26 mouse cellular contexts compared by ENCODE assay signal in genomic region chr1:33214394-33214793, GRCm38 (mm10).
DNase-seq lines count a peak whose midpoint lies in the region; ATAC-seq and TF ChIP-seq lines count a peak whose summit lies in the region.
"Had no signal": no experiment of that assay in that cellular context is flagged by ENCODE, and none has a peak within 500 bp of the region (broad histone marks: within the 10 kb centered on the region; RNA-seq: fewer than 3 reads in every experiment).

No protein-coding gene starts in this region.

- intact Hi-C loops in heart, postnatal 14 days (cut with DNase I), result no loop called here

- H3K4me1 ChIP-seq in forebrain, embryonic 13.5 days, result peaks cover 12% of the 10 kb centered on the region; the same call in 1 of the 2 replicates
- H3K4me1 ChIP-seq in forebrain, embryonic 11.5 days (replicated peaks; ENCODE audit: control insufficient read depth, insufficient read depth, low read length), result no peaks in the 10 kb centered on the region
- no peaks in the 10 kb centered on the region for H3K4me1 ChIP-seq in hindbrain, postnatal 0 days (ENCODE audit: insufficient read depth, low read length)
- no peaks in the 10 kb centered on the region for H3K4me1 ChIP-seq in hindbrain, embryonic 10.5 days (replicated peaks)
- peaks cover 13% of the 10 kb centered on the region for H3K4me1 ChIP-seq in forebrain, embryonic 15.5 days
- peaks cover 7% of the 10 kb centered on the region; the same call in 1 of the 2 replicates for H3K4me1 ChIP-seq in midbrain, embryonic 14.5 days (ENCODE audit: control insufficient read depth, insufficient read depth, low read length)
- H3K4me1 ChIP-seq: limb, embryonic 12.5 days; lung, embryonic 15.5 days; megakaryocyte, embryonic 14.5 days had no signal

- H3K36me3 ChIP-seq in forebrain, embryonic 13.5 days (ENCODE audit: poor library complexity, severe bottlenecking), result no peaks in the 10 kb centered on the region
- no peaks in the 10 kb centered on the region for H3K36me3 ChIP-seq in forebrain, embryonic 11.5 days (ENCODE audit: control insufficient read depth, insufficient read depth, low read length)
- H3K36me3 ChIP-seq in hindbrain, postnatal 0 days (ENCODE audit: insufficient read depth, low read length), result no peaks in the 10 kb centered on the region
- no peaks in the 10 kb centered on the region for H3K36me3 ChIP-seq in hindbrain, embryonic 10.5 days
- no peaks in the 10 kb centered on the region for H3K36me3 ChIP-seq in forebrain, embryonic 15.5 days
- no peaks in the 10 kb centered on the region for H3K36me3 ChIP-seq in midbrain, embryonic 14.5 days (ENCODE audit: control insufficient read depth, insufficient read depth, low read length)
- H3K36me3 ChIP-seq: G1E; limb, embryonic 12.5 days; lung, embryonic 15.5 days; neural tube, embryonic 15.5 days had no signal

- no peak overlapping the region for H3K9ac ChIP-seq in forebrain, embryonic 13.5 days
- H3K9ac ChIP-seq in forebrain, embryonic 11.5 days (ENCODE audit: low read length), result no peak overlapping the region
- no peak overlapping the region for H3K9ac ChIP-seq in hindbrain, postnatal 0 days (replicated peaks; ENCODE audit: low read length)
- H3K9ac ChIP-seq in forebrain, embryonic 15.5 days (replicated peaks), result no peak overlapping the region
- H3K9ac ChIP-seq in midbrain, embryonic 14.5 days (replicated peaks; ENCODE audit: low read length), result no peak overlapping the region
- H3K9ac ChIP-seq: limb, embryonic 12.5 days; liver, embryonic 14.5 days; lung, embryonic 15.5 days; neural tube, embryonic 15.5 days had no signal

- H3K4me2 ChIP-seq in forebrain, embryonic 13.5 days, result no peak overlapping the region
- no peak overlapping the region for H3K4me2 ChIP-seq in forebrain, embryonic 11.5 days (ENCODE audit: low read depth, low read length, severe bottlenecking)
- H3K4me2 ChIP-seq in hindbrain, postnatal 0 days (ENCODE audit: low read depth, low read length), result no peak overlapping the region
- H3K4me2 ChIP-seq in forebrain, embryonic 15.5 days (replicated peaks), result no peak overlapping the region
- no peak overlapping the region for H3K4me2 ChIP-seq in midbrain, embryonic 14.5 days (ENCODE audit: low read length)
- H3K4me2 ChIP-seq: heart, embryonic 11.5 days; limb, embryonic 12.5 days; lung, embryonic 15.5 days; neural tube, embryonic 15.5 days had no signal

- TF ChIP-seq CTCF in hindbrain, postnatal 0 days (IDR thresholded peaks at IDR 0.05; ENCODE audit: low read depth), result no peak

- H3K4me3 ChIP-seq in forebrain, embryonic 13.5 days, result no peak overlapping the region
- H3K4me3 ChIP-seq in forebrain, embryonic 11.5 days (ENCODE audit: low read depth, low read length), result no peak overlapping the region
- H3K4me3 ChIP-seq in hindbrain, postnatal 0 days (ENCODE audit: low read length), result no peak overlapping the region
- no peak overlapping the region for H3K4me3 ChIP-seq in hindbrain, embryonic 10.5 days
- no peak overlapping the region for H3K4me3 ChIP-seq in forebrain, embryonic 15.5 days
- no peak overlapping the region for H3K4me3 ChIP-seq in midbrain, embryonic 14.5 days (replicated peaks; ENCODE audit: low read depth, low read length)
- H3K4me3 ChIP-seq: gastrocnemius, adult 2 months; layer of hippocampus, adult 2 months; left cerebral cortex, adult 2 months; limb, embryonic 12.5 days; lung, embryonic 15.5 days; megakaryocyte, embryonic 14.5 days; neural tube, embryonic 15.5 days had no signal

- ATAC-seq in forebrain, embryonic 13.5 days, result no peak; the same call in 1 of the 2 replicates
- ATAC-seq in forebrain, embryonic 11.5 days (replicated peaks; ENCODE audit: low FRiP score), result no peak
- peak; percentile 25; the same call in 1 of the 2 replicates for ATAC-seq in hindbrain, postnatal 0 days
- peak; percentile 71 for ATAC-seq in forebrain, embryonic 15.5 days (replicated peaks)
- peak; percentile 21 for ATAC-seq in midbrain, embryonic 14.5 days (ENCODE audit: low FRiP score, low TSS enrichment)

- H3K27ac ChIP-seq in forebrain, embryonic 13.5 days, result peak overlapping the region; percentile 31; the same call in 1 of the 2 replicates
- H3K27ac ChIP-seq in forebrain, embryonic 11.5 days (ENCODE audit: low read depth, low read length), result no peak overlapping the region
- peak overlapping the region; percentile 59 for H3K27ac ChIP-seq in hindbrain, postnatal 0 days
- no peak overlapping the region for H3K27ac ChIP-seq in hindbrain, embryonic 10.5 days
- H3K27ac ChIP-seq in forebrain, embryonic 15.5 days (replicated peaks), result peak overlapping the region; percentile 47
- peak overlapping the region; percentile 53; the same call in 1 of the 2 replicates for H3K27ac ChIP-seq in midbrain, embryonic 14.5 days (replicated peaks; ENCODE audit: low read depth, low read length)
- H3K27ac ChIP-seq: gastrocnemius, adult 2 months; layer of hippocampus, adult 2 months; left cerebral cortex, adult 2 months; limb, embryonic 12.5 days; liver, embryonic 14.5 days; lung, embryonic 15.5 days had no signal

- WGBS in forebrain, embryonic 13.5 days, result 93% methylated on average over 1 of the region's 1 CpGs
- WGBS in forebrain, embryonic 11.5 days, result 86% methylated on average over 1 of the region's 1 CpGs
- WGBS in hindbrain, postnatal 0 days, result 85% methylated on average over 1 of the region's 1 CpGs
- WGBS in hindbrain, embryonic 10.5 days, result 91% methylated on average over 1 of the region's 1 CpGs
- 69% methylated on average over 1 of the region's 1 CpGs for WGBS in forebrain, embryonic 15.5 days
- 70% methylated on average over 1 of the region's 1 CpGs for WGBS in midbrain, embryonic 14.5 days

- H3K27me3 ChIP-seq in forebrain, embryonic 13.5 days, result no peaks in the 10 kb centered on the region
- no peaks in the 10 kb centered on the region for H3K27me3 ChIP-seq in forebrain, embryonic 11.5 days (ENCODE audit: control insufficient read depth, insufficient read depth, low read length)
- H3K27me3 ChIP-seq in hindbrain, postnatal 0 days (ENCODE audit: insufficient read depth, low read length), result no peaks in the 10 kb centered on the region
- no peaks in the 10 kb centered on the region for H3K27me3 ChIP-seq in hindbrain, embryonic 10.5 days (ENCODE audit: insufficient read depth, poor library complexity, severe bottlenecking)
- H3K27me3 ChIP-seq in forebrain, embryonic 15.5 days, result no peaks in the 10 kb centered on the region
- H3K27me3 ChIP-seq in midbrain, embryonic 14.5 days (ENCODE audit: control insufficient read depth, insufficient read depth, low read length), result no peaks in the 10 kb centered on the region
- H3K27me3 ChIP-seq: limb, embryonic 12.5 days; lung, embryonic 15.5 days; megakaryocyte, embryonic 14.5 days; neural tube, embryonic 15.5 days had no signal

- no peak for DNase-seq in forebrain, embryonic 11.5 days (ENCODE audit: low spot score)
- no peak for DNase-seq in hindbrain, postnatal 0 days (ENCODE audit: low spot score)
- no peak for DNase-seq in hindbrain, embryonic 10.5 days (ENCODE audit: low spot score)
- DNase-seq in midbrain, embryonic 14.5 days, result no peak
- DNase-seq in heart, postnatal 14 days, result no peak
- no peak for DNase-seq in lung, postnatal 4 days
- DNase-seq: adrenal gland, adult 8-10 months; gastrocnemius, adult 2 months; heart, adult 18-20 months; heart, postnatal 4 days; kidney, adult 2 months; kidney, postnatal 36 days; lung, postnatal 36 days; spleen, adult 18-20 months; thymus, postnatal 14 days had no signal

- no peaks in the 10 kb centered on the region for H3K9me3 ChIP-seq in forebrain, embryonic 13.5 days (replicated peaks)
- no peaks in the 10 kb centered on the region for H3K9me3 ChIP-seq in forebrain, embryonic 11.5 days (ENCODE audit: control insufficient read depth, low read length)
- no peaks in the 10 kb centered on the region for H3K9me3 ChIP-seq in hindbrain, postnatal 0 days (ENCODE audit: low read length)
- H3K9me3 ChIP-seq in hindbrain, embryonic 10.5 days, result no peaks in the 10 kb centered on the region
- H3K9me3 ChIP-seq in forebrain, embryonic 15.5 days, result no peaks in the 10 kb centered on the region
- H3K9me3 ChIP-seq in midbrain, embryonic 14.5 days (ENCODE audit: control insufficient read depth, low read length), result no peaks in the 10 kb centered on the region
- H3K9me3 ChIP-seq: G1E; limb, embryonic 12.5 days; lung, embryonic 15.5 days; neural tube, embryonic 15.5 days had no signal

Comparison
In these comparisons a context has a peak if more than half of its experiments do, and no peak if none do; other contexts are left out.
1. ATAC-seq: peak in hindbrain, postnatal 0 days (single experiment), forebrain, embryonic 15.5 days (single experiment) and midbrain, embryonic 14.5 days (single experiment); none in forebrain, embryonic 13.5 days (single experiment) and forebrain, embryonic 11.5 days (single experiment).
2. H3K27ac ChIP-seq: peak in forebrain, embryonic 13.5 days (single experiment), hindbrain, postnatal 0 days (single experiment), forebrain, embryonic 15.5 days (single experiment) and midbrain, embryonic 14.5 days (single experiment); none in forebrain, embryonic 11.5 days (single experiment) and hindbrain, embryonic 10.5 days (single experiment).